Mouse (Mus musculus) induced T-regulatory cell, adult 2 months (primary cell): Measurements from ENCODE around the gene Rnf167.

Experiments used
- DNase-seq: peaks from one replicate; pipeline ENCODE4 v3.0.0-alpha.2; 2012; ENCODE audit warnings: low read depth

Rnf167 gene

GRCm38 (mm10) chr11:70674501-70674900, 27.5 kb downstream of the Rnf167 start:
- no peak for DNase-seq

GRCm38 (mm10) chr11:70678092-70678491, 31.1 kb downstream of the Rnf167 start:
- DNase-seq, result no peak

GRCm38 (mm10) chr11:70678576-70678975, 31.5 kb downstream of the Rnf167 start:
- DNase-seq, result no peak

- DNase-seq, result no peak
These were observed 32.3 kb downstream of the Rnf167 start for GRCm38 (mm10) chr11:70679361-70679760.

GRCm38 (mm10) chr11:70679894-70680293, 32.9 kb downstream of the Rnf167 start:
- DNase-seq, result no peak

- no peak for DNase-seq
These were observed 34.1 kb downstream of the Rnf167 start for GRCm38 (mm10) chr11:70681170-70681569.

- DNase-seq, result peak; percentile 81
These were observed 35.0 kb downstream of the Rnf167 start for GRCm38 (mm10) chr11:70681897-70682581.

GRCm38 (mm10) chr11:70683640-70684039, 36.6 kb downstream of the Rnf167 start:
- no peak for DNase-seq

GRCm38 (mm10) chr11:70686901-70687566, 40.0 kb downstream of the Rnf167 start:
- no peak for DNase-seq

GRCm38 (mm10) chr11:70687601-70688199, 40.7 kb downstream of the Rnf167 start, which contains the start of gene Camta2:
TSS of gene Camta2 (minus strand) at chr11:70688105.
- peak; percentile 87 for DNase-seq

- DNase-seq, result no peak
These were observed 41.3 kb downstream of the Rnf167 start for GRCm38 (mm10) chr11:70688372-70688771.

- no peak for DNase-seq
These were observed 42.5 kb downstream of the Rnf167 start for GRCm38 (mm10) chr11:70689578-70689977.

GRCm38 (mm10) chr11:70693504-70693903, 46.5 kb downstream of the Rnf167 start:
- no peak for DNase-seq

- DNase-seq, result peak; percentile 59
These were observed 50.3 kb downstream of the Rnf167 start for GRCm38 (mm10) chr11:70697376-70697775.

- DNase-seq, result no peak
These were observed 52.0 kb downstream of the Rnf167 start for GRCm38 (mm10) chr11:70699051-70699450.

GRCm38 (mm10) chr11:70699722-70700556, 52.9 kb downstream of the Rnf167 start, which contains the start of the genes Inca1 and Kif1c:
TSS of gene Inca1 (minus strand) at chr11:70700155.
TSS of gene Kif1c (plus strand) at chr11:70700548.
- DNase-seq, result peak; percentile 95

GRCm38 (mm10) chr11:70700613-70701012, 53.6 kb downstream of the Rnf167 start:
- peak; percentile 72 for DNase-seq
